Mouse (Mus musculus) CD4-positive, CD25-positive, alpha-beta regulatory T cell, adult 2 months (primary cell): Measurements from ENCODE around the gene Phf23.
"Not testable (repeated sequence)": the region's sequence is repeated elsewhere in the genome, so short reads cannot be mapped to it uniquely, and the experiment has no call there.

Source experiments
- DNase-seq: peaks from one replicate; pipeline ENCODE4 v3.0.0-alpha.2; 2012; ENCODE audit warnings: low read depth, low spot score

Gene Phf23

DNA sequence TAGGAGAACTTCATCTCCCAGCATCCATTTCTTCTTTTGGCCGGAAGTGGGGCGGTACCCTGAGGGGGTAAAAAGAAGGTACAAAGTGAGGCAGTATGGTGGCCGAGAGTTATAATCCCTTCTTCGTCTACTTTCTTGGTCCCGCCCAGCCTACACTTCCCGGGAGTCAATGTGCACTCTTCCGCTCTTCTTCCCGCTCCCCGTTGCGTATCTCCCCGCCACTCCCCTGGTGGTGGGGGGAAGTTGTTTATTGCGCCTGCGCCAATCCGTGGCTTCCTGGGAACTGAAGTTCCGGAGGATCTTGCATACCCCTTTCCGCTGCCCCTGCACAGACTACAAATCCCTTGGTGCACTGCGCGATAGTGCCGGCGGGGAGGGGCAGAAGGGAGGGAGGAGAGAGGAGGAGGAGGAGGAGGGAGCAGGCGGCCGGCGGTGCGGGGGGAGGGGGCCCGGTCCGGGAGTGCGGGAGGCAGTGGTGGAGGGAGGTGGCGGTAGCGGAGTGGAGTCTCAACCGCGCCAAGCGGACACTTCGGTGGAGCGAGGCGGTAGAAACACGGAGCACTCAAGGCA lies at the start of gene Phf23:
Gene Phf23 (plus strand): TSS at position 387 of the 570 bp plus-strand sequence.
- peak; percentile 98 for DNase-seq

DNA sequence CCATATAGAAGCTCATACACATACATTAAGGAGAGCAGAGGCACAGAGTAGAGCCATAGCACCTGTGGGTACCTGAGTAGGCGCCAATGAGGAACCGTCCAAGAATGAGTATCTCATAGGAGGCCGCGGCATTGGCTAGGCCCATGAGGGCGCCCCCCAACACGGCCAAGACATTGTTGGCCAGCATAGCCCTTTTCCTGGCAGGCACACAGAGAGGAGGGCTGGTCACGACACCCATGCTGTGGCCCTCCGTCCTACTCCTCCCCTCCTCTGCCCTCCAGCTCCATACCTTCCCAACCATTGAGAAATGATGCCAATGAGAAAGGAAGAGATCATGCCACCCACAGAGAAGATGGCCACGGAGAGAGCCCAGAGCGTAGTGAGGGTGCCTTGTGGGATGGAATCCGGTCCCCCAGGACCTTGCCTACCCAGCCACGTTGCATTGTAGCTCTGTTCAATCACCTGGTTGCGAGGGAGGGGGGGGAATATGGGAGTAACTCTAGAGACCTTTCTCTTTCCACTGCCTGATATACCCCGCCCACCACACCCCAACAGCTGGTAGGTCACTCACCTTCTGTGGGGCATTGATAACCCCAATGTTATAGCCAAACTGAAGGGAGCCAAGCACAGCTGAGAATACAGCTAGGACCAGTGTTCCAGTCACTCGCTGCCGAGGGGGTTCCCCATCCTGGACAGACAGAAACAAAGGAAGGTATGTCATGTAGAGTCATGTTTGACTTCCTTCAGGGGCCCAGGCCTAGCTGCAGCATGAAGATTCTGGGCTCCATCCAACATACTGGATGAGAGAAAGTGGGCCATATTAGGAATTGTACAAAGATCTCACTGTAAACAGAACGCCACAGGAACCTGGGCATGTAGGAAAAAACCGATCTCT lies 49.3 kb upstream of the Phf23 start:
- no peak for DNase-seq

DNA sequence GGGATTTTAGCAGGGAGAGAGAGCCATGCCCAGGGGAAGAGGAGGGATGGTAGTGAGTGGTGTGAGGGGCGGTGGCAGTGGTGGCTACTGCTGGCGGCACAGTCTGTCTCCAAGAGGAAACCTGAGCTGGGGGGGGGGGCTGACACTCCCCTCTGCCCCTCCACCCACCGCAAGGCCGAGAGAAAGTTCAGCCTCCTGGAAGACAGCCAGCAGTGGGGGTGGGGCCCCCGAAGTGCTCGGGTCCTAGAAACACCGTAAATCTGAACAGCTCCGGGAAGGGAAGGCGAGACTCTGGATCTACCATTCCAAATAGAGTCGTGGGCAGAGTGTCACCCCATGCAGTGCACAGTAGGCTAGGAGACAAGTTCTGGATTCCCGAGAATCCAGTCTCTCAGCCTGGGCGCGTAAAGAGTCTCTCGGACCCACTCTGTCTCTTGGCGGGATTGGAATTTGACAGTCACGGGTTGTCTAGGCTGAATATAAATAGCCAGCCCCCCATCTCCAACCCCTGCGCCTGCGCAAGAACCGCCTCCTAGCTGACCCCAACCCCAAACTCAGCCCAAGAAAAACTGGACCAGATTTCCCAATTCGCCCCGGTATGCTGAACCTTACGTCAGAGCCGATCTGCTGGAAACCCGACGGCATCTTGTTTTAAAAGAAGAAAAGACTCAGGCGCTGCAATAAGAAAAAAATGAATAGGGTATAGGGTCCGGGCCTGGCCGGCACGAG lies 48.1 kb upstream of the Phf23 start:
- DNase-seq: no peak

DNA sequence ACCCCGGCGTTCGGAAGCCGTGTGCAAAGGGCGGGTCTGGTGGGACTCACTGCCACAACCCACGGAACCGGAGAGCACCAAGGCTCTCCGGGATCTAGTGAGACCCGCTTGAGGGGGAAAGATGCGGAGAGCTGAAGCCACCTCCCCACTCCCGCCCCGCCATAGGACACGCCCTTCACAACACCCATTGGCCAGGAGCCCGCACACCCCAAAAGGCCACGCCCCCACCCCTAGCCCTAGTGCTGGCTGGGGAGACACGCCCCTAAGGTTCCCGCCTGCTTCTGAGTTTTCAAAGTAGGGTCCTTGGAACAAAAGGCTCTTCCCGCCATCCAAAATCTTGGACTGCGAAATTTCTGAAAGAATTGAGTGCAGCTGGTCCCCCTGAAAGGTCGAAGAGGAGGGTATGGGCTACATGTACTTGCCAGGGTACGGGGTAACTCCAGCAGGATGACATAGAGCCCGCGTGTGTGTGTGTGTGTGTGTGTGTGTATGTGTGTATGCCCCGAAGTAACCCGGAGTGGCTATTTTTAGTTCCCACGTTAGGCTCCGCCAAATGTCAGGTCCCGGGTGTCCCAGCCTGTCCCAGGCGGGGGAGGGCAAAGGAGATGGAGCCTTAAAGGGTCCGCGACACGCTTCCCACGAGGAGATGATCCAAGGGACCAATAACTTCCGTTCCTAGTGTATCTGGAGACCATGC lies 47.4 kb upstream of the Phf23 start, which contains the start of gene Slc2a4:
Gene Slc2a4 (minus strand): TSS at position 123 of the 697 bp plus-strand sequence.
- DNase-seq: peak; percentile 89

DNA sequence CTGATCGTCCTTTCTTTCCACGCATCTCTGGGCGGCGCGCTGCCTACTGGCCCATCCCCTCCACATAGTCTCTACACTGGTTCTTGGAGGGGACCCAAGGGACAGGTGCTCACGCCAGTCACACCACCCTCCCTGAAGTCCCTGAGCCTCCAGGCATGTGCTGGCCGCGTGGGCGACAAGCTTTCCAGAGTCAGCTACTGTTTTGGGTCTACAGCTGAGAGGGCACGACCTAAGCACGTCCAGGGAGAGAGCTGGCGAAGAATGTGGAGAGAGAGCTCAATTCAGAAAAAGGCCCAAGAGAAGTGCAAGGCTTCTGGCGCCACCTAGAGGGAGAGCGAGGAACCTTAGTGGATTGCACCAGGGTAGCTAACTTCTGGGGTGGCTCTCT lies 46.8 kb upstream of the Phf23 start:
- DNase-seq: peak; percentile 91

DNA sequence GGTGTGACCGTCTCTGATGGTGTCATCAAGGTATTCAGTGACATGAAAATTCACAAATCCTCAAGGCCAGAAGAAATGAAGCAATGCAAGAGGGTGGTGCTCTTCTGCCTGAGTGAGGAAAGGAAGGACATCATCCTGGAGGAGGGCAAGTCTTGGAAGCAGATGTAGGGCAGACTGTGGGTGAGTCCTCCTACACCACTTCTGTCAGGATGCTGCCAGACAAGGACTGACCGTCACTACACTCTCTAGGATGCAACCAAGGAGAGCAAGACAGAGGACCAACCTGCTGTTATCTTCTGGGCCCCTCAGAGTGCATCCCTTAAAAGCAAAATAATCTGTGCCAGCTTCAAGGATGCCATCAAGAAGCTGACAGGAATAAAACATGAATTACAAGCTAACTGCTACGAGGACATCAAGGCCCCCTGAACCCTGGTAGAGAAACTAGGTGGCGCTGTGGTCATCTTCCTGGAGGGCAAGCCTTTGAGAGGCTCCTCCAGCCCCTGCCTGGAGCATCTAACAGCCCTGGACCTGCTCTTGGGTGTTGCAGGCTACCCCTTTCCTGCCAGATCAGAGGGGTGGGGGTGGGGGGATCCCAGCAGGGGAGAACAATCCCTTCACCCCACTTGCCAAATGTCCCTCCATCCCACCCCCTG lies 44.6 kb upstream of the Phf23 start:
- DNase-seq: peak; percentile 48

DNA sequence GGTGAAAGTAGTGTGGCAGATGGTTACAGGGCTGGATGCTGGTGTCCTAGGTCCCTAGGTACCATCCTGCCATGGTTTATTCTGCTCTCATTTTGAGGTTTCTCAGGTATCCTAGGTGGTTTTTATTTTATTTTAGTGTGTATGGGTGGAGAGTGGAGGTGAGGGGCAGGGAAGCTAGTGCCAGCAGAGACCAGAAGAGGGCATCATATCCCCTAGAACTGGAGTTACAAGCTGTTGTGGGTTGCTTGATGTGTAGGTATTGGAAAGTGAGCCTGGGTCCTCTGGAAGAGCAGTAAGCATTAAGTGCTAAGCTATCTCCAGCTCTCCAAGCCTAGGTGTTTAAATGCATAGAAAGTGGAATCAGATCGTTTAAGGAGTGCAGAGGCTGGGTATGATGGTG lies 43.3 kb upstream of the Phf23 start:
- peak; percentile 39 for DNase-seq

DNA sequence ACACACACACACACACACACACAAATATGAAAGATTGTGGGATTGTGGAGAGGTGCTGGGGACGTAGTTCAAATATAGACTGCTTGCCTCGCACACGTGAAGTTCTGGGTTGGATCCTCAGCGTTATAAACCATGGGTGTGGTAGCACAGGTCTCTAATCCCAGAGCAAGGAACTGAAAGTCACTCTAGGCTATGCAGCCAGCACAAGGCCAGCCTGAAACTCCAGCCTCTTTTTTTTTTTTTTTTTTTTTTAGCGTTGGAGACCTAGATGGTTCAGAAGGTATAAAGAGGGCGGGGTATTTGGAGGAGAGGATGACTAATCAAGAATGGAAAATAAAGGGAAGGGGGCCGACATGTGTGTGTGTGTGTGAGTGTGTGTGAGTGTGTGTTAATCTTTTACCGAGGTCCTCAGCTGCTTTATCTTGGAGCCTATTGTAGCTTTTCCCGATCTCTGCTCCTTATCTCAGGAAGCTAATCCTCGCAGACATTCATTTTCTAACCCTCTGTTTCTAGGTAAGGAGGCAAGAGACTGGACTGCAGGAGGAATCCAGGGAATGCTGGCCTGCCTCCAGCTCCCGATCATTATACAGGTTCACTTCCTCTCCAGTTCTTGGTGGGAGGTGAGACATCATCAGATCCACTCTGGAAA lies 42.2 kb upstream of the Phf23 start:
- no peak for DNase-seq

DNA sequence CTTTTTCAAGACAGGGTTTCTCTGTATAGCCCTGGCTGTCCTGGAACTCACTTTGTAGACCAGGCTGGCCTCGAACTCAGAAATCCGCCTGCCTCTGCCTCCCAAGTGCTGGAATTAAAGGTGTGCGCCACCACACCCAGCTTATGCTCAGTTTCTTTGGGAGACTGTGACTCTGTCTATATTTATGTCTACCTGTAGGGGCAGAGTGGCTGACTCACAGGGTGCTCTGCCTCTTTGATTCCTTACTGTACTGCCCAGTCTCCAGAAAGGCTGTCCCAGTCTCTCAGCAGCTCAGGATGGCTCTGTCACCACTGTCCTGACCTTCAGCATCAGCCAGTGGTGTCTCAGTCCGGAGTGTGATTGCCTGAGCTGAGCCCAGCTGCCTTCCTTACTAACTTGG lies 40.0 kb upstream of the Phf23 start:
- DNase-seq: not testable (repeated sequence)

DNA sequence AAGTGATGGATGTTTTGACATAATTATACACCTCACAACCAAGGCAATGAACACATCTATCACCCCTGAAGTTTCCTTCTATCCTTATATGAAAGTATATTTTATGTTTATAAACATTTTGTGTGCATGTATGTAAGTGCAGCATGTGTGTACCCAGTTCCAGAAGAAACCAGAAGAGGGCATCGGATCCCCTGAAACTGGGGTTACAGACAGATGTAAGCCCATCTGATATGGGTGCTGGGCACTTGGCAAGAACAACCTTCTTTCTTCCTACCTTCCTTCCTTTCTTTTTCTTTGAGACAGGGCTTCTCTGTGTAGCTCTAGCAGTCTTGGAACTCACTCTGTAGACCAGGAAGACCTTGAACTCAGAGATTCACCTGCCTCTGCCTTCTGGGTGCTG lies 39.4 kb upstream of the Phf23 start:
- peak; percentile 35 for DNase-seq

DNA sequence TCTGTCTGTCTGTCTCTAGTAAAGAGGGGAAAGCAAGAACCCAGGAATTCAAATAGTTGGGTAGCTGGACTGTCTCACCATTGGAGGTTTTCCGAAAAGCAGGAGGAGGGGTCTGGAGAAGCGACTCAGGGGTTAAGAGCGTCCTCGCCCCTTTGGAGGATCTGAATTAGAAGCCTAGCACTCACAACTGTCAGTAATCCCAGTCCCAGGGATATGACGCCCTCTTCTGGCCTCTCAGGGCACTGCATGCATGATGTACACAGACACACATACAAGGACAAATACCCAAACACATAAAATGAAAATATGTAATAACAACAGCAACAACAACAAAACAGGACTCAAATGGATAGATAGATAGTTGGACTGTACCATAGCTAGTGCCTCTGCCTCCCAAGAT lies 35.0 kb upstream of the Phf23 start:
- DNase-seq: peak; percentile 46

DNA sequence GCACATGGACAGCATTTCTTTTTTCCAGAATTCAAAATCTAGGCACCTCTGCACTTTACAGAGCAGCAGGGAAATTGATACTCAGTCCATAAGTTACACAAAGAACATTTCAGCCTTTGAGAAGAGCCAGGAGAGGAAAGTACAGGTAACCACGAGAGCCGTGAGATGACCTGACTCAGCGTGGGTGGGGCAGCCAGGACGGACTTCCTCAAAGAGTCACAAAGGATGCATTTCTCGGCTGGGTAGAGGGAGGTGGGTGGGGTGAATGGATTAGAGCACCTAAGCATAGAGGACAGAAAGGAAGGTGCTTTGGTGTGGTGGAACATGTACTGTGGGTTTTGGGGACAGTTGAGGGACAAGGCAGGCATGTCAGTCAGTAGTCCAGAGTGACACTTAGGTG lies 33.7 kb upstream of the Phf23 start:
- no peak for DNase-seq

DNA sequence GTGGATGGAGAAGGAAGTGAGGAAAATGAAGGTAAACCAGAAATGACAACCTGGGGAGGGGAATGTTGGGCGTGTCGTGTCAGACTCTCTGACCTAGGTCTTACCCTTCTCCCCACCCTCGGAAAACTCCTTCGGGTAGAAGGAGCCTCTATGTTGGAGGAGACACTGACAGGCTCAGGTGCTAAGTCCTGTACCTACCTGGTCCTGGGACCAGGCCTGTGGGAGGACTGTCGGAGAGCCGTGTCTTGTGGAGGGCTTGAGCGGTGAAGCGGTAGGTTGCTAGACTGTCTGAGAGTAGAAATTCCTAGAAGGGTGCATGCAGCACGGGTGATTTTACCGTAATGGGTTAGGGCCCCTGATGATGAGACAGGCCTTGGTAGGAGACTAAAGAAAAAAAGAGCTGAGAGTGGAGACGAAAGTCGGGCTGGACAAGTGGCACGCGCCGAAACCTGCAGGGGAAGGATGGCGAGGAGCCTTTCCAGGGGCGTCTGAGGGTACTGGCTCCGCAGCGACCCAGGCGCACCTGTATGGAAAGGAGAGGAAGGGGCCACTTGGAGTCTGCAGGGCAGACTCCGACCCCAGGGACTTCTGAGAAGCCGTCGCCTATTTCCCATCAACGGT lies 30.8 kb upstream of the Phf23 start, which contains the start of gene Cldn7:
Gene Cldn7 (plus strand): TSS at position 130 of the 621 bp plus-strand sequence.
- no peak for DNase-seq

DNA sequence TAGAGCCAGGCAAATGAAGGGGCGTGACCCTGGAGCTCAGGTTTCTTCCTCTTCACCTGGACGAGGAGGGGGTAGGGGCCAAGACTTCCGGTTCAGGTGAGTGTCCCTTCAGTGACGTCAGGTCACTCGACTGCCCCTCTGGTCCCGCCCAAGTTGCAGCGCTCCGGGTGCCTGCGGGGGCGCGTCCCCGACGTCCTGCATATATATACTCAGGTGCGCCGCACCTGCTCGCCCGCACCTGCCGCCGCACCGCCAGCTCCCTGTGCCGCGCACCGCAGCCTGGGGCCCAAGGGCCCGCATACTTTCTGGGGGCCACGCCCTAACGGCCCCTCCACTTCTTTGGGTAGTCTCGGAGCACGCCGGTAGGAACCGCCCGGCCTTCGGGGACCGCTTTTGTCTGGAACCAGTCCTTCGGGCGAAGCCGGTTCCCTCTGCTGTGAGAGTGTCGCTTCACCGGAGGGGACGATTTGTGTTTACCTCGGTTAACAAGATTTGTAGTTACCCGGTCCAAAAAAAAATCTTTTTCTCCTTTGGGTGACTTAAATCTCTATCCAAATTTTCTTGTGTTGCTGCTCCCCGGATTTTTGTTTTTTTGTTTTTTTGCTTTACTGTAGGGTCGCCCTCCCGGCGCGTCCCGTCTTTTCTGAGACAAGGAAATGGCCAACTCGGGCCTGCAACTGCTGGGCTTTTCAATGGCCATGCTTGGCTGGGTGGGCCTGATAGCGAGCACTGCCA lies 30.1 kb upstream of the Phf23 start:
- no peak for DNase-seq

DNA sequence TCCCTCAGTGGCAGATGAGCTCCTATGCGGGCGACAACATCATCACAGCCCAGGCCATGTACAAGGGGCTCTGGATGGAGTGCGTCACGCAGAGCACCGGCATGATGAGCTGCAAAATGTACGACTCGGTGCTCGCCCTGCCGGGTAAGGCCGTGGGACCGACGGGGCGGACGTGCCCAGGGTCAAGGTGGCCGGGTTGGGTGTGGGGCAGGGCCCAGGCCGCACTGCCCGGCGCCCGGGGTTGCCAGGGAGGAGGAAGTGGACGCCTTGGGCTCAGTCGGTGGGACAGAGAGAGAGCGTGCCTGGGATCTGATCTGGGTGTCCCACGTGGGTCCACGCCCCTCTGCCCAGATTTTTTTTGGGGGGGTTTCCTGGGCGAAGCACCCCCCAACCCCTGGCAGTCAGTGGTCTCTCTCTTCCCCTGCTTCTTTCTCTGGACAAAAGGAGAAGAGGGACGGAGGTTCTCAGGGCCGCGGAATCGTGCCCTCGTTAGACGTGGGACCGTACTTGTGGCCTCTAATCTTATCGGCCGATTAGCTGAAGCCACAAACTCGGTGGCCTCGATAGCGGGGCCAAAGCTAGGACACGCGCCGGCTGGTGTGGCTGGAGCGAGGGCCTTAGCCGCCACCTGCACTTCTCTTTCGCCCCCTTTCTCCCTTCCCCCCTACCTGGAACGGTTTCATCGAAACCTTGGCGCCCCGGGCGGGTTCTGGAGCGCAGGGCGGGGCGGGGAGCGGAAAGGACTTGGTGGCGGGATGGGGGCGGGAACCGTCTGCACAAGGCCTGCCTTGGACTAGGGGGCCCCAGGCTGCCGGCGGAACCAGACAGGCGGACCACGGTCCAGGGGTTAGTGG lies 29.3 kb upstream of the Phf23 start:
- peak; percentile 41 for DNase-seq

DNA sequence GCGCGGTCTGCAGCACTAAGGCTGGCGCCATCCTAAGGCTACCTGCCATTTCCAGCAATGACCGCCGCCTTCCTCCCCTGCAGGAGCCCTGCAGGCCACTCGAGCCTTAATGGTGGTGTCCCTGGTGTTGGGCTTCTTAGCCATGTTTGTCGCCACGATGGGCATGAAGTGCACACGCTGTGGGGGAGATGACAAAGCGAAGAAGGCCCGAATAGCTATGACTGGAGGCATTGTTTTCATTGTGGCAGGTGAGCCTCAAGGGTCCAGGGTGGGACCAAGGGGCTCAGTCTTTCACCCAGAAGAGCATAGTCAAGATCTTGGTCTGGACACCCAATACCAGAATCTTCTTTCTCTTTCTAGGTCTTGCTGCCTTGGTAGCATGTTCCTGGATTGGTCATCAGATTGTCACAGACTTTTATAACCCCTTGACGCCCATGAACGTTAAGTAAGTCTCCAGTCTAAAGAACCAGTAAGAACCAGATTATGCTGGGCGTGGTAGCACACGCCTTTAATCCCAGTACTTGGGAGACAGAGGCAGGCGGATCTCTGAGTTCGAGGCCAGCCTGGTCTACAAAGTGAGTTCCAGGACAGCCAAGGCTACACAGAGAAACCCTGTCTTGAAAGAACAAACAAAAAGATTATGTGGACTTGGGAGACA lies 28.6 kb upstream of the Phf23 start:
- DNase-seq: no peak

DNA sequence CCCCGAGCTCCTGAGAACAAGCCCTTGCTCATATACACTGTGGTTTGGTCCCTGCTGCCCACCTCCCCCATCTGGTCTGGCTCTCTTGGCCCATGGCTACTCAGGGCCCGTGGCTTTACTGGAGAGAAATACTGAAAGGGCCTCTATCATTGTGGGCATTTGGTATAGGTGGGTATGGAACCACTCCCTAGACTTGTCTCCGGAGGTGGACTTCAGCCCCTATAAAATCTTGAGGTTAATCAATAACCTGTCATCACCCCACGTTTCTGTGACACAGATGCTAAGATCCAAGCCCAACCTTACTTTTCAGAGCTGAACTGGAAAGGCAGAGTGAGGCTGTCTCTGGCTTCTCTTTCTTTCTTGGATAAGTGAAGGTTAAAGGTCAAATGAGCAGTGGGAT lies 26.8 kb upstream of the Phf23 start:
- DNase-seq: no peak

DNA sequence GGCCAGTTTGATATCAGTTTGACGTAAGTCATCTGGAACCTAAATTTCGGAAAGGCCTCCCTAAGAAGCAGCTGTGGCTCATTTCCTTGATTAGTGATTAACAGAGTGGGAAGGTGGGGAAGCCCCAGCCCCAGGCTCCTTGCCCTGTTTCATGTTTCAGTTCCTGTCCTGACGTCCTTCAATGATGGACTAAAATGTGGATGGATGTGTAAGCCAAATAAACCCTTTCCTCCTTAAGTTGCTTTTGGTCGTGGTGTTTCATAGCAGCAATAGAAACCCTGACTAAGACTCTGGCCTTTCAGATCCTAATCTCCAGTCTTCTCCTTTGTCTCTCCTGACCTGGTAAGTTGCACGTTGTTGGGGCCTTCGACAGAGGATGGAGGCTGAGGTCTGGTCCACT lies 25.4 kb upstream of the Phf23 start:
- DNase-seq: no peak
